Mouse (Mus musculus) kidney, embryonic 15.5 days (tissue): ENCODE data around the gene Apol11b. TPM values are rescaled to one million over a fixed set of nuclear protein-coding genes. Genes with fewer than 3 reads are reported as not detected.
"Not testable (repeated sequence)": the region's sequence is repeated elsewhere in the genome, so short reads cannot be mapped to it uniquely, and the experiment has no call there.

ENCODE experiments used
- ATAC-seq: fragments of 200-750 bp; cut with Nextera tagmentation; replicated peaks from 2 replicates; pipeline ENCODE4 v1.8.0; 2017; ENCODE audit warnings: moderate TSS enrichment; ENCODE audit not compliant: low FRiP score
- H3K27ac ChIP-seq: fragments of 300-500 bp; sonication (generic); 2 replicates; pipeline ENCODE4 v1.5.1; 2015; ENCODE audit warnings: mild to moderate bottlenecking, inconsistent platforms
- H3K27me3 ChIP-seq: fragments of 300-500 bp; sonication (generic); 2 replicates; pipeline ENCODE4 v1.6.1; 2015; ENCODE audit warnings: inconsistent platforms
- H3K36me3 ChIP-seq: fragments of 300-500 bp; sonication (generic); 2 replicates; pipeline ENCODE4 v1.6.1; 2015; ENCODE audit warnings: inconsistent platforms
- H3K4me1 ChIP-seq: fragments of 300-500 bp; sonication (generic); 2 replicates; pipeline ENCODE4 v1.6.1; 2015; ENCODE audit warnings: inconsistent platforms
- H3K4me2 ChIP-seq: fragments of 300-500 bp; sonication (generic); 2 replicates; pipeline ENCODE4 v1.6.1; 2015; ENCODE audit warnings: moderate library complexity, mild to moderate bottlenecking, inconsistent platforms
- H3K4me3 ChIP-seq: fragments of 300-500 bp; sonication (generic); replicated peaks from 2 replicates; pipeline ENCODE4 v1.5.1; 2015; ENCODE audit warnings: mild to moderate bottlenecking, inconsistent platforms
- H3K9ac ChIP-seq: fragments of 300-500 bp; sonication (generic); 2 replicates; pipeline ENCODE4 v1.6.1; 2015; ENCODE audit warnings: mild to moderate bottlenecking, inconsistent platforms
- H3K9me3 ChIP-seq: fragments of 300-500 bp; sonication (generic); replicated peaks from 2 replicates; pipeline ENCODE4 v1.6.1; 2016; ENCODE audit warnings: inconsistent platforms
- WGBS: fragments of 180-500 bp; shearing (Covaris S2); methylation state at CpG from one replicate; pipeline ENCODE4 v1.1.7; 2015; ENCODE audit warnings: mixed read lengths; 5-methylcytosine and 5-hydroxymethylcytosine counted together
- polyA plus RNA-seq: library from polyadenylated mRNA; unstranded; fragments of >200 nt; fragmentation: Nextera tagmentation; extraction: Ambion mirVana; gene quantifications from 2 replicates; pipeline ENCODE4 v1.2.1, GENCODE M21; 2015

Gene Apol11b
- 0.08 and 0.19 TPM in 2 replicates for polyA plus RNA-seq

- H3K27me3 ChIP-seq, H3K4me3 ChIP-seq, H3K9ac ChIP-seq, H3K27ac ChIP-seq, H3K4me2 ChIP-seq, H3K36me3 ChIP-seq, H3K4me1 ChIP-seq, ATAC-seq, H3K9me3 ChIP-seq: not testable (repeated sequence)
- WGBS: 72% methylated on average over 2 of the region's 2 CpGs
These were observed at the start of gene Apol11b for GRCm38 (mm10) chr15:77643176-77643575. Gene Apol11b (minus strand): TSS chr15:77643286.

- not testable (repeated sequence) for H3K4me1 ChIP-seq, H3K9me3 ChIP-seq, ATAC-seq, H3K36me3 ChIP-seq, H3K27me3 ChIP-seq, H3K27ac ChIP-seq
- Histone ChIP-seq H3K9ac (peak overlapping the region; percentile 29; the same call in 1 of the 2 replicates), H3K4me2 (peak overlapping the region; percentile 58), H3K4me3 (peak overlapping the region; percentile 38)
- WGBS: 8% methylated on average over 20 of the region's 20 CpGs
These were observed 48.6 kb upstream of the Apol11b start for GRCm38 (mm10) chr15:77691532-77692311.

GRCm38 (mm10) chr15:77683944-77684343 is 40.9 kb upstream of the Apol11b start:
- WGBS: 16% methylated on average over 11 of the region's 11 CpGs
- H3K9me3 ChIP-seq, H3K27me3 ChIP-seq, H3K36me3 ChIP-seq, H3K9ac ChIP-seq, H3K4me1 ChIP-seq, H3K27ac ChIP-seq, ATAC-seq, H3K4me2 ChIP-seq, H3K4me3 ChIP-seq: not testable (repeated sequence)

GRCm38 (mm10) chr15:77674081-77674480 is 31.0 kb upstream of the Apol11b start:
- not testable (repeated sequence) for ATAC-seq, H3K27me3 ChIP-seq, H3K4me2 ChIP-seq, H3K9me3 ChIP-seq, H3K36me3 ChIP-seq, H3K4me3 ChIP-seq, H3K9ac ChIP-seq, H3K4me1 ChIP-seq, H3K27ac ChIP-seq
- WGBS: 81% methylated on average over 1 of the region's 1 CpGs

GRCm38 (mm10) chr15:77661841-77662240 is 18.8 kb upstream of the Apol11b start:
- H3K9ac ChIP-seq, H3K27ac ChIP-seq, H3K4me3 ChIP-seq, ATAC-seq, H3K27me3 ChIP-seq, H3K4me1 ChIP-seq, H3K9me3 ChIP-seq, H3K4me2 ChIP-seq, H3K36me3 ChIP-seq: not testable (repeated sequence)
- WGBS: 28% methylated on average over 2 of the region's 2 CpGs

- H3K9ac ChIP-seq, H3K4me1 ChIP-seq: not testable (repeated sequence)
- WGBS: 92% methylated on average over 1 of the region's 1 CpGs
These were observed 16.7 kb upstream of the Apol11b start for GRCm38 (mm10) chr15:77659773-77660172.

GRCm38 (mm10) chr15:77651143-77651542 is 8.1 kb upstream of the Apol11b start:
- H3K9ac ChIP-seq, ATAC-seq: not testable (repeated sequence)

More at GRCm38 (mm10) chr15:77659773-77660172, 16.7 kb upstream of the Apol11b start:
- H3K36me3 ChIP-seq, H3K27me3 ChIP-seq, H3K4me2 ChIP-seq, H3K4me3 ChIP-seq, ATAC-seq, H3K9me3 ChIP-seq, H3K27ac ChIP-seq: not testable (repeated sequence)

GRCm38 (mm10) chr15:77629822-77630221 is 13.3 kb downstream of the Apol11b start:
- not testable (repeated sequence) for H3K27ac ChIP-seq, H3K36me3 ChIP-seq, ATAC-seq, H3K9me3 ChIP-seq, H3K9ac ChIP-seq, H3K4me2 ChIP-seq, H3K27me3 ChIP-seq, H3K4me3 ChIP-seq, H3K4me1 ChIP-seq
- WGBS: 83% methylated on average over 3 of the region's 3 CpGs

More at GRCm38 (mm10) chr15:77651143-77651542, 8.1 kb upstream of the Apol11b start:
- H3K36me3 ChIP-seq, H3K4me3 ChIP-seq, H3K9me3 ChIP-seq, H3K27ac ChIP-seq, H3K4me2 ChIP-seq, H3K4me1 ChIP-seq, H3K27me3 ChIP-seq: not testable (repeated sequence)

- WGBS: 63% methylated on average over 9 of the region's 9 CpGs
- H3K9me3 ChIP-seq, H3K9ac ChIP-seq, H3K4me1 ChIP-seq, H3K27ac ChIP-seq, H3K4me2 ChIP-seq, H3K4me3 ChIP-seq, H3K36me3 ChIP-seq, H3K27me3 ChIP-seq, ATAC-seq: not testable (repeated sequence)
These were observed 14.4 kb downstream of the Apol11b start for GRCm38 (mm10) chr15:77628647-77629046.

GRCm38 (mm10) chr15:77626471-77626870 is 16.6 kb downstream of the Apol11b start:
- not testable (repeated sequence) for H3K9me3 ChIP-seq, H3K4me3 ChIP-seq, H3K4me1 ChIP-seq, H3K27ac ChIP-seq, H3K4me2 ChIP-seq, ATAC-seq, H3K27me3 ChIP-seq, H3K9ac ChIP-seq, H3K36me3 ChIP-seq
- WGBS: 65% methylated on average over 4 of the region's 4 CpGs

- H3K4me1 ChIP-seq: no peaks in the 10 kb centered on the region
- no peak overlapping the region for H3K4me2 ChIP-seq
- 85% methylated on average over 1 of the region's 1 CpGs for WGBS
- ATAC-seq: no peak
- no peak overlapping the region for H3K4me3 ChIP-seq
- H3K9me3 ChIP-seq: no peaks in the 10 kb centered on the region
- no peak overlapping the region for H3K9ac ChIP-seq
- no peaks in the 10 kb centered on the region for H3K27me3 ChIP-seq
- H3K36me3 ChIP-seq: no peaks in the 10 kb centered on the region
- H3K27ac ChIP-seq: no peak overlapping the region
These were observed 18.4 kb downstream of the Apol11b start for GRCm38 (mm10) chr15:77624710-77625109.

- H3K27ac ChIP-seq: no peak overlapping the region
- no peaks in the 10 kb centered on the region for H3K36me3 ChIP-seq
- 90% methylated on average over 3 of the region's 3 CpGs for WGBS
- H3K4me1 ChIP-seq: no peaks in the 10 kb centered on the region
- H3K9ac ChIP-seq: no peak overlapping the region
- H3K4me3 ChIP-seq: no peak overlapping the region
- H3K4me2 ChIP-seq: no peak overlapping the region
- H3K27me3 ChIP-seq: no peaks in the 10 kb centered on the region
- no peaks in the 10 kb centered on the region for H3K9me3 ChIP-seq
- ATAC-seq: no peak
These were observed 37.0 kb downstream of the Apol11b start for GRCm38 (mm10) chr15:77606069-77606468.

- Histone ChIP-seq H3K27ac (no peak within 1 kb of the TSS), H3K36me3 (no peaks in the 10 kb centered on the region), H3K4me1 (0 out of 2 replicates have a peak, but pooled peaks cover 2% of the 10 kb centered on the region), H3K27me3 (no peaks in the 10 kb centered on the region), H3K4me3 (no peak within 1 kb of the TSS), H3K9ac (no peak within 1 kb of the TSS), H3K9me3 (no peaks in the 10 kb centered on the region), H3K4me2 (no peak within 1 kb of the TSS)
- no peak for ATAC-seq
- 83% methylated on average over 1 of the region's 1 CpGs for WGBS
These were observed 44.1 kb downstream of the Apol11b start, which contains the start of gene Gm36245 for GRCm38 (mm10) chr15:77598958-77599357. Gene Gm36245 (plus strand): TSS chr15:77599258.
